Comparison of ENCODE assay signal across 24 mouse cellular contexts in genomic region chr1:90232491-90232885, GRCm38 (mm10). TPM values are rescaled to one million over a fixed set of nuclear protein-coding genes. Genes with fewer than 3 reads are reported as not detected.
A peak's percentile ranks its signal among the peaks of the same experiment; 100 is the strongest.
DNase-seq lines count a peak whose midpoint lies in the region; ATAC-seq and TF ChIP-seq lines count a peak whose summit lies in the region.
"Had no signal": no experiment of that assay in that cellular context is flagged by ENCODE, and none has a peak within 500 bp of the region (broad histone marks: within the 10 kb centered on the region; RNA-seq: fewer than 3 reads in every experiment).

No protein-coding gene starts in this region.

- H3K27ac ChIP-seq in kidney, embryonic 16.5 days (ENCODE audit: low read length): no peak overlapping the region
- peak overlapping the region; percentile 78; the same call in 1 of the 2 replicates for H3K27ac ChIP-seq in embryonic facial prominence, embryonic 13.5 days
- no peak overlapping the region for H3K27ac ChIP-seq in lung, postnatal 0 days (ENCODE audit: low read length)
- H3K27ac ChIP-seq: forebrain, embryonic 12.5 days; heart, embryonic 15.5 days; hindbrain, embryonic 15.5 days; intestine, embryonic 15.5 days; layer of hippocampus, adult 2 months; liver, embryonic 13.5 days; macrophage; neural tube, embryonic 12.5 days had no signal

- no peak overlapping the region for H3K4me2 ChIP-seq in kidney, embryonic 16.5 days (replicated peaks; ENCODE audit: low read depth, low read length)
- 0 out of 2 replicates have a peak overlapping the region, but pooled peaks have one; percentile 9 for H3K4me2 ChIP-seq in embryonic facial prominence, embryonic 13.5 days
- H3K4me2 ChIP-seq in lung, postnatal 0 days (replicated peaks; ENCODE audit: low read depth, low read length): no peak overlapping the region
- H3K4me2 ChIP-seq: forebrain, embryonic 12.5 days; heart, embryonic 15.5 days; hindbrain, embryonic 15.5 days; intestine, embryonic 15.5 days; liver, embryonic 13.5 days; lung, embryonic 14.5 days; neural tube, embryonic 12.5 days had no signal

- TF ChIP-seq EP300 in lung, postnatal 0 days (IDR thresholded peaks at IDR 0.05): no peak

- H3K9ac ChIP-seq in kidney, embryonic 16.5 days (replicated peaks; ENCODE audit: low read length): no peak overlapping the region
- H3K9ac ChIP-seq in embryonic facial prominence, embryonic 13.5 days: no peak overlapping the region
- no peak overlapping the region for H3K9ac ChIP-seq in lung, postnatal 0 days (replicated peaks; ENCODE audit: low read depth)
- H3K9ac ChIP-seq: forebrain, embryonic 12.5 days; heart, embryonic 15.5 days; hindbrain, embryonic 15.5 days; intestine, embryonic 15.5 days; liver, embryonic 13.5 days; lung, embryonic 14.5 days; neural tube, embryonic 12.5 days had no signal

- H3K4me3 ChIP-seq in kidney, embryonic 16.5 days (ENCODE audit: low read length): no peak overlapping the region
- H3K4me3 ChIP-seq in embryonic facial prominence, embryonic 13.5 days: no peak overlapping the region
- no peak overlapping the region for H3K4me3 ChIP-seq in lung, postnatal 0 days (ENCODE audit: low read depth, low read length)
- H3K4me3 ChIP-seq: forebrain, embryonic 12.5 days; heart, embryonic 15.5 days; hindbrain, embryonic 15.5 days; intestine, embryonic 15.5 days; layer of hippocampus, adult 2 months; liver, embryonic 13.5 days; midbrain, embryonic 10.5 days; neural tube, embryonic 12.5 days had no signal

- no peaks in the 10 kb centered on the region for H3K27me3 ChIP-seq in kidney, embryonic 16.5 days (ENCODE audit: insufficient read depth, low read length)
- no peaks in the 10 kb centered on the region for H3K27me3 ChIP-seq in embryonic facial prominence, embryonic 13.5 days
- H3K27me3 ChIP-seq in lung, postnatal 0 days (replicated peaks; ENCODE audit: insufficient read depth, low read length): no peaks in the 10 kb centered on the region
- H3K27me3 ChIP-seq: forebrain, embryonic 12.5 days; heart, embryonic 15.5 days; hindbrain, embryonic 15.5 days; intestine, embryonic 15.5 days; neural tube, embryonic 12.5 days had no signal

- TF ChIP-seq CTCF in lung, postnatal 0 days (IDR thresholded peaks at IDR 0.05): no peak

- peak; percentile 62 to 63 for DNase-seq in kidney, postnatal 25 days
- peak; percentile 32 for DNase-seq in right cerebral cortex, postnatal 14 days
- no peak for DNase-seq in right cerebral cortex, adult 18-20 months
- no peak for DNase-seq in lung, postnatal 0 days (ENCODE audit: low spot score)
- no peak for DNase-seq in cerebellum, adult 9-10 months
- DNase-seq: adrenal gland, postnatal 14 days; cerebellum, adult 11 months; embryo, embryonic 11 days; heart, adult 18-20 months; heart, postnatal 4 days; liver, embryonic 13.5 days; lung, embryonic 14.5 days had no signal

- H3K36me3 ChIP-seq in kidney, embryonic 16.5 days (ENCODE audit: insufficient read depth, low read length): no peaks in the 10 kb centered on the region
- H3K36me3 ChIP-seq in embryonic facial prominence, embryonic 13.5 days: no peaks in the 10 kb centered on the region
- H3K36me3 ChIP-seq in lung, postnatal 0 days (ENCODE audit: insufficient read depth, low read length): no peaks in the 10 kb centered on the region
- H3K36me3 ChIP-seq: forebrain, embryonic 12.5 days; heart, embryonic 15.5 days; hindbrain, embryonic 15.5 days; intestine, embryonic 15.5 days; liver, embryonic 13.5 days; midbrain, embryonic 10.5 days; neural tube, embryonic 12.5 days had no signal

- no peak for ATAC-seq in kidney, embryonic 16.5 days (ENCODE audit: low FRiP score, low TSS enrichment)
- ATAC-seq in embryonic facial prominence, embryonic 13.5 days (ENCODE audit: insufficient number of reproducible peaks, insufficient read depth, low FRiP score, low TSS enrichment, low read depth): no peak
- no peak for ATAC-seq in lung, postnatal 0 days
- ATAC-seq: activated CD4-positive, CD25-positive, alpha-beta regulatory T cell, adult 4 months; CD4-positive, CD25-positive, alpha-beta regulatory T cell, adult 4 months; intestine, embryonic 15.5 days had no signal

- H3K4me1 ChIP-seq in kidney, embryonic 16.5 days (ENCODE audit: insufficient read depth, low read length): peaks cover 17% of the 10 kb centered on the region; the same call in 1 of the 2 replicates
- H3K4me1 ChIP-seq in embryonic facial prominence, embryonic 13.5 days: peaks cover 83% of the 10 kb centered on the region
- H3K4me1 ChIP-seq in lung, postnatal 0 days (ENCODE audit: insufficient read depth, low read depth, low read length): no peaks in the 10 kb centered on the region
- H3K4me1 ChIP-seq: liver, embryonic 13.5 days had no signal

- H3K9me3 ChIP-seq in kidney, embryonic 16.5 days (ENCODE audit: low read length): no peaks in the 10 kb centered on the region
- H3K9me3 ChIP-seq in embryonic facial prominence, embryonic 13.5 days: no peaks in the 10 kb centered on the region
- H3K9me3 ChIP-seq in lung, postnatal 0 days (ENCODE audit: low read length): no peaks in the 10 kb centered on the region
- H3K9me3 ChIP-seq: forebrain, embryonic 12.5 days; heart, embryonic 15.5 days; hindbrain, embryonic 15.5 days; intestine, embryonic 15.5 days; liver, embryonic 13.5 days; midbrain, embryonic 10.5 days had no signal

RNA-seq across cellular contexts. Expression of gene Ackr3, which starts 28.7 kb away (rescaled TPM):
- polyA plus RNA-seq in kidney, embryonic 16.5 days (2015; fragmentation: Nextera tagmentation; extraction: Ambion mirVana): 51.8 and 54.0 TPM in 2 replicates
- 48.5 and 60.6 TPM in 2 replicates for polyA plus RNA-seq in embryonic facial prominence, embryonic 13.5 days (2015; fragmentation: Nextera tagmentation; extraction: Ambion mirVana)
- polyA plus RNA-seq in lung, postnatal 0 days (2015; fragmentation: Nextera tagmentation; extraction: Ambion mirVana): 38.4 and 54.8 TPM in 2 replicates
- polyA plus RNA-seq: CD4-positive, CD25-positive, alpha-beta regulatory T cell, adult 4 months; macrophage had no signal

Comparison
In these comparisons a context has a peak if more than half of its experiments do, and no peak if none do; other contexts are left out.
1. DNase-seq: peak in kidney, postnatal 25 days (2 of 2) and right cerebral cortex, postnatal 14 days (single experiment); none in right cerebral cortex, adult 18-20 months (single experiment), lung, postnatal 0 days (single experiment) and cerebellum, adult 9-10 months (single experiment).